Mouse (Mus musculus): Measurements from ENCODE around the gene Vipr2.

The Vipr2 gene

DNA sequence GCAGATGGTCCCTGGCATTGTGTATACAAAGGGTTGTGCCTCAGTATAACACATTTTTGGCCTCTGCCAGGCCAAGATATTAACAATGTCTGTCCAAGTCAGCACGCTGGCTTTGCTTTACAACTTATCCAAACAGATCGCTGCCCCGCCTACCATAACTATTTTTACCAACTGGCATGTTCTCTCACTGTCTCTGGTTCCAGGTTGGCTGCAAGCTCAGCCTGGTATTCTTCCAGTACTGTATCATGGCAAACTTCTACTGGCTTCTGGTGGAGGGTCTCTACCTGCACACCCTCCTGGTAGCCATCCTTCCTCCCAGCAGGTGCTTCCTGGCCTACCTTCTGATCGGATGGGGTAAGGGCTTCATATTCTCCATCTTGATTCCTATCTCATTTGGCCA is 58.4 kb downstream of the Vipr2 start:
- TF ChIP-seq CTCF (conservative IDR thresholded peaks at IDR 0.05; ENCODE audit: low read length) (no peak), POU5F1 (IDR thresholded peaks at IDR 0.05; ENCODE audit: borderline replicate concordance, low read length) (no peak), NANOG (IDR thresholded peaks at IDR 0.05; ENCODE audit: borderline replicate concordance, low read length) (no peak)
- Histone ChIP-seq H3K9me3 (ENCODE audit: low read length) (no peaks in the 10 kb centered on the region), H3K4me1 (replicated peaks; ENCODE audit: low read depth, low read length) (no peaks in the 10 kb centered on the region), H3K4me3 (replicated peaks; ENCODE audit: low read length) (no peak overlapping the region), H3K27me3 (ENCODE audit: insufficient read depth, low read length) (no peaks in the 10 kb centered on the region), H3K36me3 (ENCODE audit: insufficient read depth, low read length) (no peaks in the 10 kb centered on the region)

DNA sequence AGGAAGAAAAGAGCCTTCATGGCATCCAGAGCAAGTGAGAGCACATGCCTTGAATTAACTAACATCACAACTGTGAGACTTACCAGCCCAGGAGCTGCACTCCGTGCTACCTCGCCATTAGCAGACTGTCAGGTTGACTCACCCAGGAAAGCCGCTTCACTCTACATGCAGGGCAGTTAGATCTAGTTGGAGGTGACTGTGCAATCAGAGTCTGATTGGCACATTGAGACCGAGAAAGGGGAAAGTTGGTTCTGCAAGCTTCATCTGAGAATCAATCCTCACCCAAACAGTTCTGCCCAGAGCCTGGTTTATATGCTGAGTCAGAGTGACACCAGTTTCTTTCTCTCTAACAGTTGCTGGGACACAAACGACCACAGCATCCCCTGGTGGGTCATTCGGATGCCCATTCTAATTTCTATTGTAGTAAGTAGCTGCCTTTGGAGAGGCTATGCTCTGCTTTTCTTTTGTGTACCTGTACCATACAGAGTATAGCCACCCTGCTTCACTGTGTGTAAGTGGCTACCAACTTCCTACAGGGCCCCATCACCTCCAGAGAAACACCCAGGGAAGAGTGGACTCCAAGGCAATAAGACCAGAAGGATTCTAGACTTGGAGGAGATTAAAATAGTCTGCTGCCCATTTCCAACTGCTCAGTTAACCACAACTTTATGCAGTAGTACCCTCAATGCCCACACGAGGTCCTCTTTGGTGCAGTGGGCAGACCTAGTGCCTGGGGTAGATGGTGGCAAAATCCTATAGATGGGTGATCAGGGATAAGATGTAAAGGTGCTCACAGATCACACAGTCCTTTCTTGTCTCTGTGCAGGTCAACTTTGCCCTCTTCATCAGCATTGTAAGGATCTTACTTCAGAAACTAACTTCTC is 61.0 kb downstream of the Vipr2 start:
- TF ChIP-seq CTCF (conservative IDR thresholded peaks at IDR 0.05; ENCODE audit: low read length): no peak
- TF ChIP-seq POU5F1 (IDR thresholded peaks at IDR 0.05; ENCODE audit: borderline replicate concordance, low read length): no peak
- TF ChIP-seq NANOG (IDR thresholded peaks at IDR 0.05; ENCODE audit: borderline replicate concordance, low read length): no peak
- H3K9me3 ChIP-seq (ENCODE audit: low read length): no peaks in the 10 kb centered on the region
- no peaks in the 10 kb centered on the region for H3K27me3 ChIP-seq (ENCODE audit: insufficient read depth, low read length)
- no peaks in the 10 kb centered on the region for H3K36me3 ChIP-seq (ENCODE audit: insufficient read depth, low read length)
- H3K4me3 ChIP-seq (replicated peaks; ENCODE audit: low read length): no peak overlapping the region
- no peaks in the 10 kb centered on the region for H3K4me1 ChIP-seq (replicated peaks; ENCODE audit: low read depth, low read length)

DNA sequence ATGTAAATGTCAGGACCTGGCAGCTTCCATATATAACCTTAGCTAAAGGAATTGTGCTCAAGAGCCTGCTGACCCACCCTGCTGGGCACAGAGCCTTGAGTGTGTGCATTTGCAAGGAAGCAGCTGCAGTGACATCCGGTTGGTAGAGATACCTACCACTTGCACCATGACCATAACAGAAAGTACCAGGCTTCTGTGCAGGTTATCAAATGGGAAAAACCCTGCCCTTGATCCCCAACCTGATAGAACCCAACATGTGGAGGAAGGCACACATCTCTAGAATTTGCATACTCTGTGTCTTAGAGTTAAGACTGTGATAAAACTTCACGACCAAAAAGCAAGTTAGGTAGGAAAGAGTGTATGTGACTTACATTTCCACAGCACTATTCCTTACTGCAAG is 63.1 kb downstream of the Vipr2 start:
- H3K9me3 ChIP-seq (ENCODE audit: low read length): no peaks in the 10 kb centered on the region
- no peak overlapping the region for H3K4me3 ChIP-seq (replicated peaks; ENCODE audit: low read length)
- H3K27me3 ChIP-seq (ENCODE audit: insufficient read depth, low read length): no peaks in the 10 kb centered on the region
- no peaks in the 10 kb centered on the region for H3K36me3 ChIP-seq (ENCODE audit: insufficient read depth, low read length)
- TF ChIP-seq POU5F1 (IDR thresholded peaks at IDR 0.05; ENCODE audit: borderline replicate concordance, low read length): no peak
- TF ChIP-seq CTCF (conservative IDR thresholded peaks at IDR 0.05; ENCODE audit: low read length): no peak
- TF ChIP-seq NANOG (IDR thresholded peaks at IDR 0.05; ENCODE audit: borderline replicate concordance, low read length): no peak
- H3K4me1 ChIP-seq (replicated peaks; ENCODE audit: low read depth, low read length): no peaks in the 10 kb centered on the region

DNA sequence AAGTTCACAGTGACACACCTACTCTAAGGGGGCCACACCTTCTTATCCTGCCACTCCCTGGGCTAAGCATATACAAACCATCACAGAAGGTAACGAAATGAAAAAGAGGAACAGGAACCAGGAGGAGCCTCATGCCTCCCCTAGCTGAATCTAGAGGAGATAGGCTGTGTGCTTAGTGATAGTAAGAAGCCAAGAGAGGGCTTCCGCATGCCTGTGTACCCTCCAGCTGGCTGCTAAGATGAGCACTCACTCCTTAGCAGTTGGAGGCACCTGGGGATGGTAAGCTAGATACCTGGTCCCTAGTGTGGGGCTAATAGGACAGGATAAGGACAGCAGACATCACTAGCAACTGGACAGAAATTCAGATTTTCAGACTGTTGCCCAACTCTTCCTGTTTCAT is 64.3 kb downstream of the Vipr2 start:
- Histone ChIP-seq H3K27me3 (ENCODE audit: insufficient read depth, low read length) (no peaks in the 10 kb centered on the region), H3K4me1 (replicated peaks; ENCODE audit: low read depth, low read length) (no peaks in the 10 kb centered on the region), H3K9me3 (ENCODE audit: low read length) (no peaks in the 10 kb centered on the region), H3K4me3 (replicated peaks; ENCODE audit: low read length) (no peak overlapping the region), H3K36me3 (ENCODE audit: insufficient read depth, low read length) (no peaks in the 10 kb centered on the region)
- no peak for TF ChIP-seq NANOG (IDR thresholded peaks at IDR 0.05; ENCODE audit: borderline replicate concordance, low read length)
- TF ChIP-seq CTCF (conservative IDR thresholded peaks at IDR 0.05; ENCODE audit: low read length): no peak
- no peak for TF ChIP-seq POU5F1 (IDR thresholded peaks at IDR 0.05; ENCODE audit: borderline replicate concordance, low read length)

DNA sequence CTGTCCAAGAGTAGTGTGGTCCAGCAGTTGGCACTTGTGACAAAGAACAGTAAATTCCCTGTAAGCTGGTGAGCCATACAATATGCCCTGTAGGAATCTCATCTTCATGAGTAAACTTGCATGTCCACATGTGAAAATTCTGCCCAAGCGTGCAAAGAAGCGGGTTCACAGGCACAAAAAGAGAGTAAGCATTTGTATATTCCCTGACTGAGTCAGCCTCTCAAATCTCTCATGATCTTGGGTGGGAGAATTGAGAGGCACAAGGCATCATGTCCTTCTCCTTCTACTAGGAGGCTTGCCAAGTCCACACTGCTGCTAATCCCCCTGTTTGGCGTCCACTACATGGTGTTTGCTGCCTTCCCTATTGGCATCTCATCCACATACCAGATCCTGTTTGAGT is 64.9 kb downstream of the Vipr2 start:
- Histone ChIP-seq H3K4me3 (replicated peaks; ENCODE audit: low read length) (no peak overlapping the region), H3K9me3 (ENCODE audit: low read length) (no peaks in the 10 kb centered on the region), H3K36me3 (ENCODE audit: insufficient read depth, low read length) (no peaks in the 10 kb centered on the region), H3K4me1 (replicated peaks; ENCODE audit: low read depth, low read length) (no peaks in the 10 kb centered on the region; the same call in 1 of the 2 replicates), H3K27me3 (ENCODE audit: insufficient read depth, low read length) (no peaks in the 10 kb centered on the region)
- TF ChIP-seq POU5F1 (IDR thresholded peaks at IDR 0.05; ENCODE audit: borderline replicate concordance, low read length): no peak
- TF ChIP-seq NANOG (IDR thresholded peaks at IDR 0.05; ENCODE audit: borderline replicate concordance, low read length): no peak
- no peak for TF ChIP-seq CTCF (conservative IDR thresholded peaks at IDR 0.05; ENCODE audit: low read length)

DNA sequence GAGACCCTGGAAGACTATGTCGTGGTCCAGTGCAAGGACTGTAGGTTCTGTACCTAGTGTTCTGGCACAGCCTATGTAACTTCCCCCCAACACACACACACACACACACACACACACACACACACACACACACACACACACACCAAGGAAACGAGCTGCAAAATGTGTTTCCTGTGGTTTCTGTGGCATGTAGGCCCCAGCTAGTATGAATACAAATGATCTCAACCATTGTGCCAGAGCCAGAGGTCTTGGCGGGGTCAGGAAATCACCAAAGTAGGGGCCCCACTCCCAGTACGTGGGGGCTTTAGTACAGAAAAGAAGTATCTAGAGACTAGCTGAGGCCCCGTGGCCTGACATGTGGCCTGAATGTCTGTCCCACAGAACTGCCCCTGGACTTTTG is 67.7 kb downstream of the Vipr2 start:
- no peak for TF ChIP-seq NANOG (IDR thresholded peaks at IDR 0.05; ENCODE audit: borderline replicate concordance, low read length)
- no peak for TF ChIP-seq POU5F1 (IDR thresholded peaks at IDR 0.05; ENCODE audit: borderline replicate concordance, low read length)
- no peak for TF ChIP-seq CTCF (conservative IDR thresholded peaks at IDR 0.05; ENCODE audit: low read length)
- peaks cover 4% of the 10 kb centered on the region; the same call in 1 of the 2 replicates for H3K9me3 ChIP-seq (ENCODE audit: low read length)
- no peaks in the 10 kb centered on the region for H3K36me3 ChIP-seq (ENCODE audit: insufficient read depth, low read length)
- H3K4me1 ChIP-seq (replicated peaks; ENCODE audit: low read depth, low read length): no peaks in the 10 kb centered on the region; the same call in 1 of the 2 replicates
- H3K27me3 ChIP-seq (ENCODE audit: insufficient read depth, low read length): no peaks in the 10 kb centered on the region
- H3K4me3 ChIP-seq (replicated peaks; ENCODE audit: low read length): no peak overlapping the region

DNA sequence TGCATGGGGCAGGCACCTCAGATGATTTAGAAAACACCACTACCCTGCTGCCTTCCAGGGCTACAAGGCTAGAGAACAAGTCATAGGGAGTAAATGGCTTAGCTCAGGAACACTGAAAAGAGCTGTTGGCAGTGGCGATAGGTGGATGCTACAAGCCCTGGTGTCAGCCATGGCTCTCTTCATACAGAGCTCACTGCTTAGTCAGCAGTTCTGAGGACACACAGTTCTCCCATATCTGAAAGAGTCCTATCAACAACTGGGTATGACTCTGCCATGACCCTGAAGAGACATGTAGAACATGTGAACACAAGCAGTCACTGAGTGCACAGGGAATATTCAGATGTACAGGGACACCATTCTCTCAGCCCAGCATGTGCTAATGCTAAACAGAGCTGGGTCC is 68.2 kb downstream of the Vipr2 start:
- Histone ChIP-seq H3K27me3 (ENCODE audit: insufficient read depth, low read length) (no peaks in the 10 kb centered on the region), H3K9me3 (ENCODE audit: low read length) (peaks cover 4% of the 10 kb centered on the region; the same call in 1 of the 2 replicates), H3K4me1 (replicated peaks; ENCODE audit: low read depth, low read length) (no peaks in the 10 kb centered on the region; the same call in 1 of the 2 replicates), H3K4me3 (replicated peaks; ENCODE audit: low read length) (no peak overlapping the region), H3K36me3 (ENCODE audit: insufficient read depth, low read length) (no peaks in the 10 kb centered on the region)
- TF ChIP-seq POU5F1 (IDR thresholded peaks at IDR 0.05; ENCODE audit: borderline replicate concordance, low read length) (no peak), CTCF (conservative IDR thresholded peaks at IDR 0.05; ENCODE audit: low read length) (no peak), NANOG (IDR thresholded peaks at IDR 0.05; ENCODE audit: borderline replicate concordance, low read length) (no peak)

DNA sequence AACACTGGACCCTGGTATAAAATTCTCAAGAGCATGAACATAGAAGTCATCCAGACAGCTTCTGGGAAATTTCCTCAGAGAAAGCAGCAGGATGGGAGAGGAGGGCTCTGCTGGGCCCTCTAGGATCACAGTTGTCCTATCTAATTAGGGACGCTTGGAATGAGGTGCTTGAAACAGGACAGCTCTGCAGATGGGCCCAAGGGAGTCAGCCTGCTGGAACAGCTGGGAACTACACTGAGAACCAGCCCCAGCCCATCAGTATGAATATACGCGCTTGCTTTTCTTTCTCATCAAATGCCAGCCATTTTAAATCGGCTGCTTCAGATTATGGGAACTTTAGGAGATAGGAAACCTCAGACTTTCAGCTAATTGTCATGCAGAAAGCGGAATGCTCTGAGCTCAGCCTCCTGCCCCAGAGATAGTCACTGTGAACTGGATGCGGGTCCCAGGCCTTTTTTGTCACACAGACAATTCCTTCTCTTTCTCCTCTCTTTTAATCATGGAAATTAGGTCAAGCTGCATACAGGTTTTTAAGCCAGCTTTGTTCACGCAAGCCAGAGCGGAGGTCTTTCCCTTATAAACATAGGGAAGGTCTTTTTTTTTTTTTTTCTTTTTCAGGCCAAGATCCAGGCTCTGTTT is 69.6 kb downstream of the Vipr2 start:
- Histone ChIP-seq H3K9me3 (ENCODE audit: low read length) (peaks cover 4% of the 10 kb centered on the region; the same call in 1 of the 2 replicates), H3K27me3 (ENCODE audit: insufficient read depth, low read length) (no peaks in the 10 kb centered on the region), H3K4me1 (replicated peaks; ENCODE audit: low read depth, low read length) (no peaks in the 10 kb centered on the region; the same call in 1 of the 2 replicates), H3K36me3 (ENCODE audit: insufficient read depth, low read length) (no peaks in the 10 kb centered on the region), H3K4me3 (replicated peaks; ENCODE audit: low read length) (no peak overlapping the region)
- TF ChIP-seq CTCF (conservative IDR thresholded peaks at IDR 0.05; ENCODE audit: low read length): 0 out of 2 replicates have a peak, but pooled peaks have one; percentile 10
- no peak for TF ChIP-seq POU5F1 (IDR thresholded peaks at IDR 0.05; ENCODE audit: borderline replicate concordance, low read length)
